Mouse (Mus musculus) liver, embryonic 11.5 days (tissue): ENCODE measurements at regions not wholly inside any gene's neighbourhood (a gene's known extent, or its start where the extent isn't known, plus 50 kb on each side); places are given as distances from the start of the nearest gene placed in this dataset.

Source experiments
- ATAC-seq: fragments of 200-750 bp; cut with Nextera tagmentation; replicated peaks from 2 replicates; pipeline ENCODE4 v1.8.0; 2017; ENCODE audit warnings: moderate number of reproducible peaks, mild to moderate bottlenecking, moderate TSS enrichment, moderate library complexity; ENCODE audit not compliant: low FRiP score
- DNase-seq: peaks from one replicate; pipeline ENCODE4 v3.0.0-alpha.2; 2017; ENCODE audit warnings: low spot score
- H3K27ac ChIP-seq: fragments of 300-500 bp; sonication (generic); 2 replicates; pipeline ENCODE4 v1.5.1; 2014; ENCODE audit warnings: mild to moderate bottlenecking, low read depth, low read length, control low read depth
- H3K27me3 ChIP-seq: fragments of 300-500 bp; sonication (generic); replicated peaks from 2 replicates; pipeline ENCODE4 v1.6.1; 2014; ENCODE audit warnings: low read length, mixed read lengths; ENCODE audit not compliant: control insufficient read depth, insufficient read depth
- H3K36me3 ChIP-seq: fragments of 300-500 bp; sonication (generic); 2 replicates; pipeline ENCODE4 v1.6.1; 2014; ENCODE audit warnings: mild to moderate bottlenecking, low read length, moderate library complexity, mixed read lengths; ENCODE audit not compliant: control insufficient read depth, insufficient read depth
- H3K4me1 ChIP-seq: fragments of 300-500 bp; sonication (generic); replicated peaks from 2 replicates; pipeline ENCODE4 v1.6.1; 2014; ENCODE audit warnings: low read length, mixed read lengths; ENCODE audit not compliant: control insufficient read depth, insufficient read depth
- H3K4me2 ChIP-seq: fragments of 300-500 bp; sonication (generic); 2 replicates; pipeline ENCODE4 v1.6.1; 2014; ENCODE audit warnings: mild to moderate bottlenecking, control low read depth, moderate library complexity
- H3K4me3 ChIP-seq: fragments of 300-500 bp; sonication (generic); 2 replicates; pipeline ENCODE4 v1.5.1; 2014; ENCODE audit warnings: low read depth, low read length, control low read depth
- H3K9ac ChIP-seq: fragments of 300-500 bp; sonication (generic); 2 replicates; pipeline ENCODE4 v1.6.1; 2014; ENCODE audit warnings: low read depth, low read length, control low read depth
- H3K9me3 ChIP-seq: fragments of 300-500 bp; sonication (generic); 2 replicates; pipeline ENCODE4 v1.6.1; 2016; ENCODE audit warnings: low read length, inconsistent platforms, mixed read lengths; ENCODE audit not compliant: control insufficient read depth
- WGBS: fragments of 180-500 bp; shearing (Covaris S2); extraction: QIAGEN DNeasy Blood & Tissue Kit; methylation state at CpG from one replicate; pipeline ENCODE4 v1.1.7; 2014; 5-methylcytosine and 5-hydroxymethylcytosine counted together

GRCm38 (mm10) chr2:72541246-72541645 is 65.3 kb downstream of the Cdca7 start:
- H3K9me3 ChIP-seq = no peaks in the 10 kb centered on the region
- no peaks in the 10 kb centered on the region for H3K4me1 ChIP-seq
- ATAC-seq (no peak), DNase-seq (no peak)
- no peaks in the 10 kb centered on the region for H3K27me3 ChIP-seq
- 72% methylated on average over 5 of the region's 5 CpGs for WGBS
- no peak overlapping the region for H3K27ac ChIP-seq
- no peak overlapping the region for H3K9ac ChIP-seq
- no peak overlapping the region for H3K4me2 ChIP-seq
- H3K4me3 ChIP-seq = no peak overlapping the region
- H3K36me3 ChIP-seq = no peaks in the 10 kb centered on the region

- H3K4me1 ChIP-seq = no peaks in the 10 kb centered on the region
- H3K36me3 ChIP-seq = no peaks in the 10 kb centered on the region
- no peak for ATAC-seq
- no peak overlapping the region for H3K4me2 ChIP-seq
- no peaks in the 10 kb centered on the region for H3K27me3 ChIP-seq
- H3K9me3 ChIP-seq = no peaks in the 10 kb centered on the region
- H3K27ac ChIP-seq = no peak overlapping the region
- H3K4me3 ChIP-seq = no peak overlapping the region
- WGBS = 81% methylated on average over 1 of the region's 1 CpGs
- DNase-seq = no peak
- H3K9ac ChIP-seq = no peak overlapping the region
These were observed 69.5 kb downstream of the Cdca7 start for GRCm38 (mm10) chr2:72545453-72545852.

- H3K9ac ChIP-seq = no peak overlapping the region
- no peak overlapping the region for H3K4me2 ChIP-seq
- DNase-seq (no peak), ATAC-seq (no peak)
- no peaks in the 10 kb centered on the region for H3K27me3 ChIP-seq
- no peak overlapping the region for H3K27ac ChIP-seq
- no peaks in the 10 kb centered on the region for H3K4me1 ChIP-seq
- H3K9me3 ChIP-seq = no peaks in the 10 kb centered on the region
- WGBS = 69% methylated on average over 5 of the region's 5 CpGs
- H3K4me3 ChIP-seq = no peak overlapping the region
- no peaks in the 10 kb centered on the region for H3K36me3 ChIP-seq
These were observed 70.5 kb downstream of the Cdca7 start for GRCm38 (mm10) chr2:72546476-72546875.

GRCm38 (mm10) chr2:72546963-72547362 is 71.0 kb downstream of the Cdca7 start:
- no peaks in the 10 kb centered on the region for H3K36me3 ChIP-seq
- ATAC-seq = no peak
- H3K4me1 ChIP-seq = no peaks in the 10 kb centered on the region
- no peak overlapping the region for H3K27ac ChIP-seq
- no peak overlapping the region for H3K9ac ChIP-seq
- H3K27me3 ChIP-seq = no peaks in the 10 kb centered on the region
- no peak overlapping the region for H3K4me2 ChIP-seq
- no peak overlapping the region for H3K4me3 ChIP-seq
- no peaks in the 10 kb centered on the region for H3K9me3 ChIP-seq
- WGBS = 65% methylated on average over 4 of the region's 4 CpGs
- no peak for DNase-seq

GRCm38 (mm10) chr2:72551268-72551667 is 75.3 kb downstream of the Cdca7 start:
- H3K27me3 ChIP-seq = no peaks in the 10 kb centered on the region
- H3K36me3 ChIP-seq = no peaks in the 10 kb centered on the region
- ATAC-seq (no peak), DNase-seq (no peak)
- no peak overlapping the region for H3K27ac ChIP-seq
- H3K4me1 ChIP-seq = no peaks in the 10 kb centered on the region
- H3K4me3 ChIP-seq = no peak overlapping the region
- H3K4me2 ChIP-seq = no peak overlapping the region
- H3K9me3 ChIP-seq = no peaks in the 10 kb centered on the region
- 80% methylated on average over 4 of the region's 4 CpGs for WGBS
- H3K9ac ChIP-seq = no peak overlapping the region

GRCm38 (mm10) chr2:72554603-72555002 is 78.6 kb downstream of the Cdca7 start:
- no peaks in the 10 kb centered on the region for H3K36me3 ChIP-seq
- no peaks in the 10 kb centered on the region for H3K27me3 ChIP-seq
- DNase-seq (no peak), ATAC-seq (no peak)
- H3K4me1 ChIP-seq = no peaks in the 10 kb centered on the region
- 67% methylated on average over 5 of the region's 5 CpGs for WGBS
- no peak overlapping the region for H3K4me3 ChIP-seq
- H3K4me2 ChIP-seq = no peak overlapping the region
- H3K27ac ChIP-seq = no peak overlapping the region
- H3K9me3 ChIP-seq = no peaks in the 10 kb centered on the region
- no peak overlapping the region for H3K9ac ChIP-seq

- no peak for ATAC-seq
- WGBS = 73% methylated on average over 4 of the region's 4 CpGs
These were observed 79.2 kb downstream of the Cdca7 start for GRCm38 (mm10) chr2:72555116-72555515.

GRCm38 (mm10) chr2:72555556-72555955 is 79.6 kb downstream of the Cdca7 start:
- Histone ChIP-seq H3K4me1 (no peaks in the 10 kb centered on the region), H3K27ac (no peak overlapping the region), H3K36me3 (no peaks in the 10 kb centered on the region), H3K27me3 (no peaks in the 10 kb centered on the region), H3K4me2 (no peak overlapping the region), H3K4me3 (no peak overlapping the region), H3K9me3 (no peaks in the 10 kb centered on the region), H3K9ac (no peak overlapping the region)
- WGBS = 51% methylated on average over 6 of the region's 6 CpGs
- DNase-seq = no peak
- ATAC-seq = no peak

More at GRCm38 (mm10) chr2:72555116-72555515, 79.2 kb downstream of the Cdca7 start:
- DNase-seq = no peak
- no peaks in the 10 kb centered on the region for H3K27me3 ChIP-seq
- no peaks in the 10 kb centered on the region for H3K36me3 ChIP-seq
- no peak overlapping the region for H3K9ac ChIP-seq
- no peaks in the 10 kb centered on the region for H3K4me1 ChIP-seq
- H3K9me3 ChIP-seq = no peaks in the 10 kb centered on the region
- no peak overlapping the region for H3K4me3 ChIP-seq
- no peak overlapping the region for H3K4me2 ChIP-seq
- no peak overlapping the region for H3K27ac ChIP-seq

- Histone ChIP-seq H3K9me3 (no peaks in the 10 kb centered on the region), H3K27me3 (no peaks in the 10 kb centered on the region), H3K36me3 (no peaks in the 10 kb centered on the region), H3K9ac (no peak overlapping the region), H3K4me1 (no peaks in the 10 kb centered on the region), H3K4me3 (no peak overlapping the region), H3K27ac (no peak overlapping the region), H3K4me2 (no peak overlapping the region)
- DNase-seq = no peak
- no peak for ATAC-seq
- WGBS = 73% methylated on average over 8 of the region's 8 CpGs
These were observed 80.3 kb downstream of the Cdca7 start for GRCm38 (mm10) chr2:72556064-72556821.
